Mouse (Mus musculus) monocyte, adult 59 days (primary cell): ENCODE results near the gene Psmd12. TPM values are rescaled to one million over a fixed set of nuclear protein-coding genes. Genes with fewer than 3 reads are reported as not detected.

Source experiments
- total RNA-seq, 2 experiments: library from RNA; stranded (reverse); gene quantifications; one replicate each; pipeline ENCODE4 v1.2.4; 2023

Psmd12 gene
- 10 to 100 TPM; 35.2 to 35.4 TPM for total RNA-seq

GRCm38 (mm10) chr11:107479053-107479861, at the start of gene Psmd12:
Psmd12 (plus strand) TSS chr11:107479484.

GRCm38 (mm10) chr11:107470521-107471041, 8.7 kb upstream of the Psmd12 start, which contains the start of gene Pitpnc1:
Pitpnc1 (minus strand) TSS chr11:107470699.

GRCm38 (mm10) chr11:107547351-107548203, 68.3 kb downstream of the Psmd12 start, which contains the start of gene Helz:
Helz (plus strand) TSS chr11:107547930.

Other genes starting within 250 kb of the Psmd12 start
- 10 to 100 TPM; 30.8 to 35.2 TPM for gene Pitpnc1, start 8.8 kb upstream of the Psmd12 start, total RNA-seq
- 10 to 100 TPM; 33.3 to 34.6 TPM for gene Helz, start 68.4 kb downstream of the Psmd12 start, total RNA-seq
- gene Cacng1, start 237.0 kb downstream of the Psmd12 start, total RNA-seq, result not detected